Mouse (Mus musculus) CD8-positive naive resting alpha-beta T cell, adult 57 days (primary cell): ENCODE measurements around the gene Gzme. TPM values are rescaled to one million over a fixed set of nuclear protein-coding genes. Genes with fewer than 3 reads are reported as not detected.

Source experiments
- total RNA-seq: library from RNA; stranded (reverse); gene quantifications from one replicate; pipeline ENCODE4 v1.2.4, GENCODE M21; 2023

The Gzme gene
- total RNA-seq, result not detected

GRCm38 (mm10) chr14:56120525-56120924 lies at the start of gene Gzme:
TSS of gene Gzme (minus strand) at chr14:56120625.

GRCm38 (mm10) chr14:56159479-56159878 lies 39.1 kb upstream of the Gzme start, which contains the start of gene Gzmg:
TSS of gene Gzmg (minus strand) at chr14:56159579.

GRCm38 (mm10) chr14:56132508-56132907 lies 12.1 kb upstream of the Gzme start, which contains the start of gene Gzmd:
TSS of gene Gzmd (minus strand) at chr14:56132608.

GRCm38 (mm10) chr14:56102386-56102785 lies 18.0 kb downstream of the Gzme start, which contains the start of gene Ctsg:
TSS of gene Ctsg (minus strand) at chr14:56102574.

GRCm38 (mm10) chr14:56085167-56085566 lies 35.3 kb downstream of the Gzme start, which contains the start of gene Mcpt8:
TSS of gene Mcpt8 (minus strand) at chr14:56085273.

Other genes starting within 250 kb of the Gzme start
- gene Cbln3, start 236.2 kb downstream of the Gzme start, total RNA-seq, result not detected
- 63.1 TPM for gene Khnyn, start 235.7 kb downstream of the Gzme start, total RNA-seq
- gene Sdr39u1, start 220.3 kb downstream of the Gzme start, total RNA-seq, result 44.2 TPM
- gene Cma1, start 175.9 kb downstream of the Gzme start, total RNA-seq, result not detected
- gene Cma2, start 169.6 kb downstream of the Gzme start, total RNA-seq, result not detected
- not detected for gene Mcpt1, start 102.7 kb downstream of the Gzme start, total RNA-seq
- not detected for gene Mcpt9, start 90.1 kb downstream of the Gzme start, total RNA-seq
- gene Mcpt2, start 78.6 kb downstream of the Gzme start, total RNA-seq, result not detected
- not detected for gene Mcpt4, start 58.3 kb downstream of the Gzme start, total RNA-seq
- gene Mcpt8, start 35.4 kb downstream of the Gzme start, total RNA-seq, result not detected
- gene Ctsg, start 18.1 kb downstream of the Gzme start, total RNA-seq, result not detected
- not detected for gene Gzmd, start 12.0 kb upstream of the Gzme start, total RNA-seq
- gene Gzmg, start 39.0 kb upstream of the Gzme start, total RNA-seq, result not detected
- gene Gzmn, start 54.0 kb upstream of the Gzme start, total RNA-seq, result not detected
- gene Gzmf, start 90.8 kb upstream of the Gzme start, total RNA-seq, result not detected
- gene Gzmc, start 114.0 kb upstream of the Gzme start, total RNA-seq, result 0.61 TPM
- gene Gzmb, start 141.6 kb upstream of the Gzme start, total RNA-seq, result 2.5 TPM
- not detected for gene Atp12a, start 244.4 kb upstream of the Gzme start, total RNA-seq